Mouse (Mus musculus): ENCODE measurements at regions not wholly inside any gene's neighbourhood (a gene's known extent, or its start where the extent isn't known, plus 50 kb on each side); places are given as distances from the start of the nearest gene placed in this dataset.

GRCm38 (mm10) chr10:55767571-55767970 is 339.1 kb upstream of the Msl3l2 start:
- peak in 1 of 2 experiments; percentile 23 for DNase-seq

GRCm38 (mm10) chr10:55769642-55770041 is 337.1 kb upstream of the Msl3l2 start:
- DNase-seq = no peak

- no peak for DNase-seq
Observed at GRCm38 (mm10) chr10:55782674-55783469, 323.8 kb upstream of the Msl3l2 start.

- no peak for DNase-seq
Observed at GRCm38 (mm10) chr10:55813966-55814365, 292.8 kb upstream of the Msl3l2 start.

GRCm38 (mm10) chr10:55851361-55851760 is 255.4 kb upstream of the Msl3l2 start:
- DNase-seq = no peak

GRCm38 (mm10) chr10:55892606-55893005 is 214.1 kb upstream of the Msl3l2 start:
- DNase-seq = no peak

GRCm38 (mm10) chr10:55929100-55929499 is 177.6 kb upstream of the Msl3l2 start:
- no peak for DNase-seq

- no peak for DNase-seq
Observed at GRCm38 (mm10) chr10:55933993-55934392, 172.7 kb upstream of the Msl3l2 start.

- DNase-seq = no peak
Observed at GRCm38 (mm10) chr10:55935447-55935846, 171.3 kb upstream of the Msl3l2 start.

GRCm38 (mm10) chr10:55962627-55963203 is 144.0 kb upstream of the Msl3l2 start:
- DNase-seq = no peak
